Comparison of ENCODE assay signal across 8 mouse cellular contexts in genomic region chr6:139248920-139249547, GRCm38 (mm10).
A peak's percentile ranks its signal among the peaks of the same experiment; 100 is the strongest.
DNase-seq lines count a peak whose midpoint lies in the region; ATAC-seq and TF ChIP-seq lines count a peak whose summit lies in the region.

No protein-coding gene starts in this region.

- no peak overlapping the region for H3K4me3 ChIP-seq in kidney, embryonic 16.5 days (ENCODE audit: low read length)
- no peak overlapping the region for H3K4me3 ChIP-seq in liver, adult 2 months (ENCODE audit: insufficient read depth, low read depth, low read length)
- no peak overlapping the region for H3K4me3 ChIP-seq in olfactory bulb, adult 2 months (ENCODE audit: insufficient read depth, low read depth, low read length)

- no peaks in the 10 kb centered on the region for H3K4me1 ChIP-seq in kidney, embryonic 16.5 days (ENCODE audit: insufficient read depth, low read length)
- no peaks in the 10 kb centered on the region for H3K4me1 ChIP-seq in liver, adult 2 months (ENCODE audit: control insufficient read depth, insufficient read depth, low read length)
- no peaks in the 10 kb centered on the region for H3K4me1 ChIP-seq in olfactory bulb, adult 2 months (ENCODE audit: control insufficient read depth, insufficient read depth, low read length)

- peak; percentile 71 for TF ChIP-seq CTCF in Patski (IDR thresholded peaks at IDR 0.05)
- TF ChIP-seq CTCF in liver, adult 2 months (IDR thresholded peaks at IDR 0.05; ENCODE audit: low read depth, low read length): peak; percentile 75
- peak; percentile 58; the same call in 1 of the 2 replicates for TF ChIP-seq CTCF in olfactory bulb, adult 2 months (IDR thresholded peaks at IDR 0.05; ENCODE audit: insufficient read depth, low read depth, low read length)

- H3K36me3 ChIP-seq in kidney, embryonic 16.5 days (ENCODE audit: insufficient read depth, low read length): no peaks in the 10 kb centered on the region
- no peaks in the 10 kb centered on the region for H3K36me3 ChIP-seq in liver, adult 2 months (ENCODE audit: control insufficient read depth, insufficient read depth, low read length)

- no peak for ATAC-seq in Patski
- peak; percentile 73; the same call in 1 of the 2 replicates for ATAC-seq in kidney, embryonic 16.5 days (ENCODE audit: low FRiP score, low TSS enrichment)

- 32% methylated on average over 11 of the region's 11 CpGs for WGBS in kidney, embryonic 16.5 days
- 32% methylated on average over 11 of the region's 11 CpGs for WGBS in liver, adult 2 months
- 32% methylated on average over 11 of the region's 11 CpGs for WGBS in olfactory bulb, adult 2 months

- H3K27ac ChIP-seq in kidney, embryonic 16.5 days (ENCODE audit: low read length): no peak overlapping the region
- H3K27ac ChIP-seq in liver, adult 2 months (replicated peaks; ENCODE audit: insufficient read depth, low read depth, low read length): no peak overlapping the region
- H3K27ac ChIP-seq in olfactory bulb, adult 2 months (ENCODE audit: insufficient read depth, low read depth, low read length): no peak overlapping the region

- CTCF ChIA-PET in Patski (lab: Charles Lee): interaction anchor here (1.0 kb wide), 1 partner anchor 21 kb away, joined by 3 read pairs; no protein-coding TSS in a partner anchor

- no peak for TF ChIP-seq POLR2A in liver, adult 2 months (IDR thresholded peaks at IDR 0.05; ENCODE audit: extremely low read depth, insufficient read depth, low read length)
- no peak for TF ChIP-seq POLR2A in olfactory bulb, adult 2 months (IDR thresholded peaks at IDR 0.05; ENCODE audit: insufficient read depth, low read depth, low read length)

- H3K4me2 ChIP-seq in kidney, embryonic 16.5 days (replicated peaks; ENCODE audit: low read depth, low read length): no peak overlapping the region

- in situ Hi-C loops in Patski (cut with MboI; ENCODE audit: low pct_unique_long_range_greater_than_20kb): no loop called here

- POLR2A ChIA-PET in Patski (lab: Charles Lee): no interaction called here

- DNase-seq in 3134 (ENCODE audit: extremely low read depth, insufficient read length, low spot score) (peak; percentile 9), Patski (ENCODE audit: low read depth, low spot score) (no peak)
- peak; percentile 34 to 37 for DNase-seq in cerebellum, postnatal 36 days
- peak; percentile 3 for DNase-seq in heart, adult 8-10 months (ENCODE audit: low spot score)
- peak; percentile 12 for DNase-seq in liver, adult 2 months (ENCODE audit: extremely low read depth, low read depth, low spot score)
- DNase-seq in spleen, adult 18-20 months: no peak

- H3K9ac ChIP-seq in kidney, embryonic 16.5 days (replicated peaks; ENCODE audit: low read length): no peak overlapping the region
- H3K9ac ChIP-seq in liver, adult 2 months (ENCODE audit: low read depth, low read length): no peak overlapping the region

- no peaks in the 10 kb centered on the region for H3K27me3 ChIP-seq in Patski
- H3K27me3 ChIP-seq in kidney, embryonic 16.5 days (ENCODE audit: insufficient read depth, low read length): no peaks in the 10 kb centered on the region
- no peaks in the 10 kb centered on the region for H3K27me3 ChIP-seq in liver, adult 2 months (ENCODE audit: control insufficient read depth, insufficient read depth, low read length)

- H3K9me3 ChIP-seq in kidney, embryonic 16.5 days (ENCODE audit: low read length): no peaks in the 10 kb centered on the region

- no peaks in the 10 kb centered on the region for H3K79me2 ChIP-seq in liver, adult 2 months (ENCODE audit: control insufficient read depth, insufficient read depth, low read length)

Comparison
In these comparisons a context has a peak if more than half of its experiments do, and no peak if none do; other contexts are left out.
1. DNase-seq: peak in 3134 (single experiment), cerebellum, postnatal 36 days (2 of 2), heart, adult 8-10 months (single experiment) and liver, adult 2 months (single experiment); none in Patski (single experiment) and spleen, adult 18-20 months (0 of 2).
2. Peak in every context shown above with its lines, with median percentiles within 50 percentile points of each other: CTCF ChIP-seq.